ENCODE assay signal across 30 mouse cellular contexts in the genomic region with DNA sequence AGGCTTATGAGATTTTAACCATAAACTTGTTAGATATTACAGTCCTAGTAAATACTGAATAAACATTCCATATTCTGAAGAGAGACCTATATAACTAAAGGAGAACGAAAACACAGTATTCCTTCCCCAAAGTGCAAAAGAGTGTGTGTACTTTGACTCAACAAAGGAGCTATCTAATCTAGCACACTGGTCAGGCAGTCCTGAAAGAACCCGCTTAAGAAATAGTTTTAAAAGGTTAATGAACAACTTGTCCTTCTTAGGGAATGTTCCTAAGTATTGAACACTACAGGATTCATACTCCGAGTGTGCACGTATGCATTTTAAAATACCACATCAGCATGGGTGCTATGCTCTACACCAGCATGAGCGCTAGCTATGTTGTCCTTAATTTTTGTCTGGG.
DNase-seq lines count a peak whose midpoint lies in the region; ATAC-seq and TF ChIP-seq lines count a peak whose summit lies in the region.
"Had no signal": no experiment of that assay in that cellular context is flagged by ENCODE, and none has a peak within 500 bp of the region (broad histone marks: within the 10 kb centered on the region; RNA-seq: fewer than 3 reads in every experiment).

No protein-coding gene starts in this region.

- peaks cover 2% of the 10 kb centered on the region; the same call in 1 of the 2 replicates for H3K9me3 ChIP-seq in kidney, embryonic 15.5 days (replicated peaks)
- no peaks in the 10 kb centered on the region for H3K9me3 ChIP-seq in liver, postnatal 0 days (ENCODE audit: low read length)
- no peaks in the 10 kb centered on the region for H3K9me3 ChIP-seq in liver, embryonic 12.5 days (replicated peaks)
- no peaks in the 10 kb centered on the region for H3K9me3 ChIP-seq in intestine, embryonic 16.5 days (ENCODE audit: control insufficient read depth, low read length)
- H3K9me3 ChIP-seq: embryonic facial prominence, embryonic 10.5 days; embryonic facial prominence, embryonic 15.5 days; forebrain, embryonic 13.5 days; heart, embryonic 13.5 days; hindbrain, embryonic 10.5 days; hindbrain, embryonic 15.5 days; limb, embryonic 10.5 days; limb, embryonic 15.5 days; midbrain, embryonic 15.5 days; neural tube, embryonic 15.5 days had no signal

- WGBS in kidney, embryonic 15.5 days: 74% methylated on average over 5 of the region's 5 CpGs
- WGBS in liver, postnatal 0 days (ENCODE audit: insufficient replicate concordance): 60% methylated on average over 5 of the region's 5 CpGs
- WGBS in liver, embryonic 12.5 days (ENCODE audit: insufficient replicate concordance): 72% methylated on average over 5 of the region's 5 CpGs
- 62% methylated on average over 5 of the region's 5 CpGs for WGBS in intestine, embryonic 16.5 days

- H3K36me3 ChIP-seq in kidney, embryonic 15.5 days: no peaks in the 10 kb centered on the region
- H3K36me3 ChIP-seq in liver, postnatal 0 days (replicated peaks; ENCODE audit: insufficient read depth, low read length): no peaks in the 10 kb centered on the region
- no peaks in the 10 kb centered on the region for H3K36me3 ChIP-seq in liver, embryonic 12.5 days
- H3K36me3 ChIP-seq in intestine, embryonic 16.5 days (ENCODE audit: control insufficient read depth, insufficient read depth, low read length): no peaks in the 10 kb centered on the region
- H3K36me3 ChIP-seq: hindbrain, embryonic 15.5 days; midbrain, embryonic 15.5 days; neural tube, embryonic 15.5 days had no signal

- DNase-seq in kidney, adult 11 months: no peak
- no peak for DNase-seq in liver, postnatal 0 days
- DNase-seq in Patski (ENCODE audit: low read depth, low spot score): no peak
- DNase-seq in heart, postnatal 14 days: no peak
- no peak for DNase-seq in embryo, embryonic 10.5 days (ENCODE audit: low spot score)
- DNase-seq: adrenal gland, adult 2 months; cerebellum, adult 2 months; cerebellum, postnatal 14 days; gastrocnemius, postnatal 10 days; heart, postnatal 10 days; layer of hippocampus, adult 9-11 months; lung, adult 2 months; retina, postnatal 1 day; right cerebral cortex, postnatal 14 days; thymus, postnatal 4 days had no signal

- H3K9ac ChIP-seq in kidney, embryonic 15.5 days: no peak overlapping the region
- no peak overlapping the region for H3K9ac ChIP-seq in liver, postnatal 0 days (replicated peaks)
- H3K9ac ChIP-seq in liver, embryonic 12.5 days: no peak overlapping the region
- H3K9ac ChIP-seq in intestine, embryonic 16.5 days (ENCODE audit: low read depth, low read length): no peak overlapping the region
- H3K9ac ChIP-seq: embryonic facial prominence, embryonic 15.5 days; forebrain, embryonic 13.5 days; heart, embryonic 13.5 days; hindbrain, embryonic 15.5 days; limb, embryonic 15.5 days; midbrain, embryonic 15.5 days; neural tube, embryonic 15.5 days had no signal

- in situ Hi-C loops in Patski (cut with MboI; ENCODE audit: low pct_unique_long_range_greater_than_20kb): no loop called here

- no peaks in the 10 kb centered on the region for H3K27me3 ChIP-seq in kidney, embryonic 15.5 days
- H3K27me3 ChIP-seq in liver, postnatal 0 days (ENCODE audit: insufficient read depth, low read length): no peaks in the 10 kb centered on the region
- no peaks in the 10 kb centered on the region for H3K27me3 ChIP-seq in liver, embryonic 12.5 days (replicated peaks)
- no peaks in the 10 kb centered on the region for H3K27me3 ChIP-seq in Patski
- no peaks in the 10 kb centered on the region for H3K27me3 ChIP-seq in intestine, embryonic 16.5 days (replicated peaks; ENCODE audit: control insufficient read depth, insufficient read depth, low read length)
- H3K27me3 ChIP-seq: embryonic facial prominence, embryonic 15.5 days; forebrain, embryonic 13.5 days; heart, embryonic 13.5 days; hindbrain, embryonic 15.5 days; limb, embryonic 15.5 days; midbrain, embryonic 15.5 days; neural tube, embryonic 15.5 days had no signal

- H3K4me1 ChIP-seq in kidney, embryonic 15.5 days: peaks cover 7% of the 10 kb centered on the region; the same call in 1 of the 2 replicates
- H3K4me1 ChIP-seq in liver, postnatal 0 days (ENCODE audit: insufficient read depth): peaks cover 16% of the 10 kb centered on the region; the same call in 1 of the 2 replicates
- H3K4me1 ChIP-seq in liver, embryonic 12.5 days: peaks cover 17% of the 10 kb centered on the region
- peaks cover 8% of the 10 kb centered on the region for H3K4me1 ChIP-seq in intestine, embryonic 16.5 days (ENCODE audit: control insufficient read depth, insufficient read depth, low read length)
- H3K4me1 ChIP-seq: embryonic facial prominence, embryonic 10.5 days; forebrain, embryonic 13.5 days; hindbrain, embryonic 10.5 days; hindbrain, embryonic 15.5 days; limb, embryonic 10.5 days; midbrain, embryonic 15.5 days; neural tube, embryonic 15.5 days had no signal

- TF ChIP-seq CTCF in liver, postnatal 0 days (IDR thresholded peaks at IDR 0.05; ENCODE audit: low read depth): no peak
- TF ChIP-seq CTCF in Patski (IDR thresholded peaks at IDR 0.05): no peak

- H3K27ac ChIP-seq in kidney, embryonic 15.5 days: peak overlapping the region; percentile 60
- peak overlapping the region; percentile 86 for H3K27ac ChIP-seq in liver, postnatal 0 days (ENCODE audit: low read depth)
- H3K27ac ChIP-seq in liver, embryonic 12.5 days: no peak overlapping the region
- peak overlapping the region; percentile 64 for H3K27ac ChIP-seq in intestine, embryonic 16.5 days (ENCODE audit: low read length)
- H3K27ac ChIP-seq: embryonic facial prominence, embryonic 10.5 days; embryonic facial prominence, embryonic 15.5 days; forebrain, embryonic 13.5 days; heart, embryonic 13.5 days; hindbrain, embryonic 10.5 days; hindbrain, embryonic 15.5 days; limb, embryonic 10.5 days; limb, embryonic 15.5 days; midbrain, embryonic 15.5 days; neural tube, embryonic 15.5 days had no signal

- no peak overlapping the region for H3K4me3 ChIP-seq in kidney, embryonic 15.5 days (replicated peaks)
- no peak overlapping the region for H3K4me3 ChIP-seq in liver, postnatal 0 days (ENCODE audit: low read depth, low read length)
- H3K4me3 ChIP-seq in liver, embryonic 12.5 days: no peak overlapping the region
- no peak overlapping the region for H3K4me3 ChIP-seq in intestine, embryonic 16.5 days (ENCODE audit: low read length)
- H3K4me3 ChIP-seq: embryonic facial prominence, embryonic 10.5 days; embryonic facial prominence, embryonic 15.5 days; forebrain, embryonic 13.5 days; heart, embryonic 13.5 days; hindbrain, embryonic 10.5 days; hindbrain, embryonic 15.5 days; limb, embryonic 10.5 days; limb, embryonic 15.5 days; midbrain, embryonic 15.5 days; neural tube, embryonic 15.5 days had no signal

- CTCF ChIA-PET in Patski (lab: Charles Lee): interaction anchor here (0.9 kb wide), 1 partner anchor 11 kb away, joined by 3 read pairs; no protein-coding TSS in a partner anchor

- 0 out of 2 replicates have a peak, but pooled peaks have one; percentile 29 for ATAC-seq in kidney, embryonic 15.5 days (replicated peaks; ENCODE audit: low FRiP score)
- ATAC-seq in liver, postnatal 0 days: no peak
- no peak for ATAC-seq in liver, embryonic 12.5 days
- ATAC-seq in Patski: peak; percentile 47
- ATAC-seq in intestine, embryonic 16.5 days: peak; percentile 90
- ATAC-seq: activated CD4-positive, CD25-positive, alpha-beta regulatory T cell, adult 4 months; forebrain, embryonic 13.5 days; inflammation-experienced regulatory T-cells, adult 6 months; midbrain, embryonic 15.5 days had no signal

- no peak overlapping the region for H3K4me2 ChIP-seq in kidney, embryonic 15.5 days
- peak overlapping the region; percentile 14 for H3K4me2 ChIP-seq in liver, postnatal 0 days (ENCODE audit: low read depth, low read length)
- no peak overlapping the region for H3K4me2 ChIP-seq in liver, embryonic 12.5 days
- no peak overlapping the region for H3K4me2 ChIP-seq in intestine, embryonic 16.5 days (ENCODE audit: low read depth, low read length)
- H3K4me2 ChIP-seq: embryonic facial prominence, embryonic 15.5 days; forebrain, embryonic 13.5 days; heart, embryonic 13.5 days; hindbrain, embryonic 15.5 days; limb, embryonic 15.5 days; midbrain, embryonic 15.5 days; neural tube, embryonic 15.5 days had no signal

- TF ChIP-seq EP300 in liver, postnatal 0 days (IDR thresholded peaks at IDR 0.05; ENCODE audit: low read depth): no peak

- POLR2A ChIA-PET in Patski (lab: Charles Lee): interaction anchor here (0.6 kb wide), 1 partner anchor 129 kb away, joined by 4 read pairs; no protein-coding TSS in a partner anchor

- intact Hi-C loops in heart, postnatal 14 days (cut with DNase I): no loop called here

Comparison
In these comparisons a context has a peak if more than half of its experiments do, and no peak if none do; other contexts are left out.
1. ATAC-seq: peak in kidney, embryonic 15.5 days (single experiment), Patski (single experiment) and intestine, embryonic 16.5 days (single experiment); none in liver, postnatal 0 days (single experiment) and liver, embryonic 12.5 days (single experiment).